Mouse (Mus musculus) testis, postnatal 10 days (tissue): Measurements from ENCODE around the gene Lclat1.

ENCODE experiments used
- DNase-seq: peaks from one replicate; pipeline ENCODE4 v3.0.0; 2021; ENCODE audit warnings: low spot score

Lclat1 gene

GRCm38 (mm10) chr17:73107158-73108157 lies at the start of gene Lclat1:
Lclat1 (plus strand) TSS chr17:73107985.
- DNase-seq = peak; percentile 94

GRCm38 (mm10) chr17:73058319-73058718 lies 49.5 kb upstream of the Lclat1 start:
- no peak for DNase-seq

- DNase-seq = no peak
These were observed 47.4 kb upstream of the Lclat1 start for GRCm38 (mm10) chr17:73060224-73060896.

- DNase-seq = no peak
These were observed 46.9 kb upstream of the Lclat1 start for GRCm38 (mm10) chr17:73060897-73061252.

GRCm38 (mm10) chr17:73062701-73063100 lies 45.1 kb upstream of the Lclat1 start:
- no peak for DNase-seq

GRCm38 (mm10) chr17:73063299-73063698 lies 44.5 kb upstream of the Lclat1 start:
- DNase-seq = no peak

GRCm38 (mm10) chr17:73063781-73064180 lies 44.0 kb upstream of the Lclat1 start:
- DNase-seq = no peak

GRCm38 (mm10) chr17:73066387-73067169 lies 41.2 kb upstream of the Lclat1 start:
- DNase-seq = no peak

GRCm38 (mm10) chr17:73067423-73067822 lies 40.4 kb upstream of the Lclat1 start:
- DNase-seq = no peak

- no peak for DNase-seq
These were observed 39.3 kb upstream of the Lclat1 start for GRCm38 (mm10) chr17:73068321-73068992.

GRCm38 (mm10) chr17:73070466-73070865 lies 37.3 kb upstream of the Lclat1 start:
- DNase-seq = no peak

- no peak for DNase-seq
These were observed 36.0 kb upstream of the Lclat1 start for GRCm38 (mm10) chr17:73071725-73072263.

GRCm38 (mm10) chr17:73072286-73072685 lies 35.5 kb upstream of the Lclat1 start:
- DNase-seq = peak; percentile 64

- no peak for DNase-seq
These were observed 33.2 kb upstream of the Lclat1 start for GRCm38 (mm10) chr17:73074631-73075030.

GRCm38 (mm10) chr17:73075238-73075890 lies 32.4 kb upstream of the Lclat1 start:
- no peak for DNase-seq

- DNase-seq = no peak
These were observed 30.1 kb upstream of the Lclat1 start for GRCm38 (mm10) chr17:73077638-73078037.

GRCm38 (mm10) chr17:73081360-73082133 lies 26.2 kb upstream of the Lclat1 start:
- DNase-seq = no peak

- no peak for DNase-seq
These were observed 25.1 kb upstream of the Lclat1 start for GRCm38 (mm10) chr17:73082506-73083196.
